Mouse (Mus musculus) forebrain, embryonic 11.5 days (tissue): ENCODE data around the gene 1700088E04Rik. TPM values are rescaled to one million over a fixed set of nuclear protein-coding genes. Genes with fewer than 3 reads are reported as not detected.

ENCODE experiments used
- ATAC-seq: fragments of 200-750 bp; cut with Nextera tagmentation; replicated peaks from 2 replicates; pipeline ENCODE4 v1.8.0; 2017; ENCODE audit warnings: moderate TSS enrichment; ENCODE audit not compliant: low FRiP score
- DNase-seq: peaks from one replicate; pipeline ENCODE4 v3.0.0-alpha.2; 2017; ENCODE audit warnings: low spot score
- H3K27ac ChIP-seq: fragments of 300-500 bp; sonication (generic); 2 replicates; pipeline ENCODE4 v1.5.1; 2014; ENCODE audit warnings: low read depth, low read length
- H3K27me3 ChIP-seq: fragments of 300-500 bp; sonication (generic); 2 replicates; pipeline ENCODE4 v1.6.1; 2014; ENCODE audit warnings: mild to moderate bottlenecking, low read length, mixed read lengths; ENCODE audit not compliant: control insufficient read depth, insufficient read depth
- H3K36me3 ChIP-seq: fragments of 300-500 bp; sonication (generic); 2 replicates; pipeline ENCODE4 v1.6.1; 2014; ENCODE audit warnings: mild to moderate bottlenecking, low read length, moderate library complexity, mixed read lengths; ENCODE audit not compliant: control insufficient read depth, insufficient read depth
- H3K4me1 ChIP-seq: fragments of 300-500 bp; sonication (generic); replicated peaks from 2 replicates; pipeline ENCODE4 v1.6.1; 2014; ENCODE audit warnings: low read length, mixed read lengths; ENCODE audit not compliant: control insufficient read depth, insufficient read depth
- H3K4me2 ChIP-seq: fragments of 300-500 bp; sonication (generic); 2 replicates; pipeline ENCODE4 v1.6.1; 2014; ENCODE audit warnings: low read depth, mild to moderate bottlenecking, low read length, moderate library complexity, mixed read lengths; ENCODE audit not compliant: severe bottlenecking
- H3K4me3 ChIP-seq: fragments of 300-500 bp; sonication (generic); 2 replicates; pipeline ENCODE4 v1.5.1; 2014; ENCODE audit warnings: low read depth, low read length
- H3K9ac ChIP-seq: fragments of 300-500 bp; sonication (generic); 2 replicates; pipeline ENCODE4 v1.6.1; 2014; ENCODE audit warnings: low read length
- H3K9me3 ChIP-seq: fragments of 300-500 bp; sonication (generic); 2 replicates; pipeline ENCODE4 v1.6.1; 2016; ENCODE audit warnings: low read length, mixed read lengths; ENCODE audit not compliant: control insufficient read depth
- WGBS: fragments of 180-500 bp; shearing (Covaris S2); extraction: QIAGEN DNeasy Blood & Tissue Kit; methylation state at CpG from one replicate; pipeline ENCODE4 v1.1.7; 2014; 5-methylcytosine and 5-hydroxymethylcytosine counted together
- polyA plus RNA-seq: library from polyadenylated mRNA; unstranded; fragments of >200 nt; fragmentation: Nextera tagmentation; extraction: Ambion mirVana; gene quantifications from 2 replicates; pipeline ENCODE4 v1.2.1, GENCODE M21; 2014

Gene 1700088E04Rik
- polyA plus RNA-seq, 1 experiment from 2014 or later: 9.3 TPM

DNA sequence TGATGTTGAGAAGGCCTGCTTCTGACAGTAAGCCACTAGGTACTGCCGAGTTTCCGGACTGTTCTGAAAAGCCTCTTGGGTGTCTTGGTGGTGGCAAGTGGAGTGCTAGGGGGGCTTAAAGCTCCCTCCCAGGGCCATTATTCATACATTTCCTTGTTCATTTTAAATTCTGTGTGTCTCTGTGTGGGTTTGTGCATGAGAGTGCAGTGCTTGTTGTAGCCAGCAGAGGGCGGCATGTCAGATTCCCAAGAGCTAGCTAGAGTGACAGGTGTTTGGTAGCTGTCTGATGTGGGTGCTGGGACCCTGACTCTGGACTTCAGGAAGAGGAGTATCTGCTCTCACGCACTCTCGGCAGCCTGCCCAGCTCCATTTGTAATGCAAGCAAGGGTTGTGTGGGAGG, 12.8 kb downstream of the 1700088E04Rik start:
- H3K9me3 ChIP-seq: no peaks in the 10 kb centered on the region
- no peak overlapping the region for H3K4me3 ChIP-seq
- H3K9ac ChIP-seq: no peak overlapping the region
- WGBS: 96% methylated on average over 5 of the region's 5 CpGs
- no peak overlapping the region for H3K4me2 ChIP-seq
- H3K36me3 ChIP-seq: no peaks in the 10 kb centered on the region; the same call in none of the 2 replicates
- no peak for ATAC-seq
- no peaks in the 10 kb centered on the region for H3K27me3 ChIP-seq
- no peak overlapping the region for H3K27ac ChIP-seq
- DNase-seq: no peak
- no peaks in the 10 kb centered on the region for H3K4me1 ChIP-seq

DNA sequence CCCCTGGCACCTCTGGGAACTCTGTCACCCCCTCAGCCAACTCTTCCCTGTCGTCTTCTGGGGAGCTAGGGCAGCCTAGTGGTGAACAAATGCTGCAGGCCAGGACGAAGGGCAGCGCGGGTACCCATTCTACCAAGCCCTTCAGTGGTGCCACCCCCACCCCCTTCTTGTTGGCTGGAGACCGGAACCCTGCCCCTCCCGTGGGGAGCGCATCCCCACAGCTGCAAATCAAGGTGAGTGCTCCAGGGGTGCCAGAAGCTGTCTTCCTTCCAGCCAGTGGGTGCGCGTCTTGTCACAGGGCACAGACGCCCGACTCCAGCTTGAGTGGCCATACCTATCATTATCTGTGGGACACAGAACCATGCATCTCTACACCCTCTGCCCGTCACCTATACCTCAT, 14.0 kb downstream of the 1700088E04Rik start:
- H3K9ac ChIP-seq: no peak overlapping the region
- 92% methylated on average over 12 of the region's 12 CpGs for WGBS
- no peak for ATAC-seq
- H3K4me3 ChIP-seq: no peak overlapping the region
- H3K27ac ChIP-seq: no peak overlapping the region
- H3K36me3 ChIP-seq: no peaks in the 10 kb centered on the region; the same call in none of the 2 replicates
- H3K27me3 ChIP-seq: no peaks in the 10 kb centered on the region
- no peak for DNase-seq
- H3K4me1 ChIP-seq: no peaks in the 10 kb centered on the region
- H3K4me2 ChIP-seq: no peak overlapping the region
- H3K9me3 ChIP-seq: no peaks in the 10 kb centered on the region

DNA sequence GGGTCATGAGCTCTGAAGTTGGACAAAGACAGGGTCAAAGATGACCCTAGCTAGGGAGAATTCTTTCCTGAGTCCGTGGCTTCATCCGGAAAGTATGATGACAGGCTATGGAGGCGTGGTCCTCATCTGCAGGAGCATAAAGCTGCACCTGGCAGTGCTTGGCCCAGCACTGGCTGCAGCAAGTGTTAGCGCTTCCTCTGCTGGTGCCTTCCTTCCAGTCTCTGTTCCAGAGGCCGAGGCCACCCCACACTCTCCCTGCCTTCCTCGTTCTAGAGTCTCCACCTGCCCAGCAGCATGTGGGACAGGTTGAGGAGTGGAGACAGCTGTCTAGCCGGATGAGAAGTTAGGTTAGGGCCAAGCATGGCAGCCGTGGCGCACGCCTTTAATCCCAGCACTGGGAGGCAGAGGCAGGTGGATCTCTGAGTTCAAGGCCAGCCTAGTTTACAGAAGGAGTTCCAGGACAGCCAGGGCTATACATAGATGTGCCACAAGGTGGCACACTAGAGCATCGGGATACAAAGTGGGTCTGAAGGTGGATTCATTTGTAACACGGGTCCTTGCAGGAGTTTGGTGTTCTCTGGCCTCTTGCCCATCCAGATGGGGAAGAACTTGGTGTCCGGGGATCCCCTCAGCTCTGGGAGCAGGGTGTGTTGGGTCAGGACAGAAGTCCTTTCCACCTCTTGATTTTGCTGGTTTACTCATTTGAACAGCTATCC, 14.7 kb downstream of the 1700088E04Rik start:
- Histone ChIP-seq H3K4me3 (no peak overlapping the region), H3K9me3 (no peaks in the 10 kb centered on the region), H3K9ac (no peak overlapping the region), H3K27me3 (no peaks in the 10 kb centered on the region), H3K4me1 (no peaks in the 10 kb centered on the region), H3K27ac (no peak overlapping the region), H3K36me3 (no peaks in the 10 kb centered on the region; the same call in none of the 2 replicates), H3K4me2 (no peak overlapping the region)
- peak; percentile 74 for DNase-seq
- ATAC-seq: no peak
- 82% methylated on average over 13 of the region's 13 CpGs for WGBS

DNA sequence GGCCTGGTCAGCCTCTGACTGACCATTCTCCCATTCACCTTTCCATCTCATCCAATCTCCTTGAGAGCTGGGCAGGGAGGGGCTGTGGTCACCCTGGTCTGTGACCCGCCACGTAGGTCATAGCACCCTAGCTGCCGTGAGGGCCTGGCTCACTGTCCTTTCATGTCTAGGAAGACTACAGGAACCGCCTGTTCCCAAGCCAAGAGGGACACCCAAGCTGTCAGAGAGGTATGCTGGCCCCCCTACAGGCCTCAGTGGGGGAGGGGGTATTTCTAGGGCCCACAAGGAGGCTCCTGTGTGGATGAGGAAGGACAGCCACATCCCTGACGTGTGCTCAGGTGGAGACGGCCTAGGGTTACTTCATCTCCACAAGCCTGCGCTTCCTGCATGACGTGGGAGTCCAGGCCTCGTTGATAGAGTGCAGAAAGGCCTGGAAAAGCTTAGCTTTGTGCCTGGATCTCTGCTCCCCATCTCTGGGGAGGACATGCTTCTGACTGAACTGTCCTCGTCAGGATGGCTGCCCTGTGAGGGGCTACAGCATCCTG, 16.6 kb downstream of the 1700088E04Rik start:
- H3K27ac ChIP-seq: no peak overlapping the region
- no peaks in the 10 kb centered on the region for H3K27me3 ChIP-seq
- H3K4me2 ChIP-seq: no peak overlapping the region
- 79% methylated on average over 10 of the region's 10 CpGs for WGBS
- H3K4me1 ChIP-seq: no peaks in the 10 kb centered on the region
- no peak for DNase-seq
- no peaks in the 10 kb centered on the region; the same call in none of the 2 replicates for H3K36me3 ChIP-seq
- no peak overlapping the region for H3K9ac ChIP-seq
- H3K9me3 ChIP-seq: no peaks in the 10 kb centered on the region
- H3K4me3 ChIP-seq: no peak overlapping the region
- ATAC-seq: no peak

DNA sequence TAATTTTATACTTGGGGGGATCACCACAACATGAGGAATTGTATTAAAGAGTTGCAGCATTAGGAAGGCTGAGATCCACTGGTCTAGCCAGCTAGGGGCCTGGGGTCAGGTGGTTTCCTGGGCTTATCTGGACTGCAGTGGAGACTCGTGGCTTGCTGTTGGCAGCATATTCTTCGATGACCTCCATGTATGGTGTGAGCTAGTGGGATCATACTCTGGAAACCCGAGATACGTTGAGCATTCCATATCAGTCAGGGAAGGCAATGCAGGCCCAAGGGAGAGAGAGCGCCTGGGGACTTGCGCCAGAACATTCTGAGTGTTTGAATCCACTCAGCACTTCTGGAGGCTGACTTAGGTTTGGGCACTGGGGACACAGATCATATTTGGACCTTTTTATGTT, 17.3 kb downstream of the 1700088E04Rik start:
- Histone ChIP-seq H3K4me2 (no peak overlapping the region), H3K4me1 (no peaks in the 10 kb centered on the region), H3K9ac (no peak overlapping the region), H3K4me3 (no peak overlapping the region), H3K27ac (no peak overlapping the region), H3K9me3 (no peaks in the 10 kb centered on the region), H3K27me3 (no peaks in the 10 kb centered on the region), H3K36me3 (no peaks in the 10 kb centered on the region; the same call in none of the 2 replicates)
- DNase-seq: no peak
- WGBS: 89% methylated on average over 6 of the region's 6 CpGs
- ATAC-seq: no peak

DNA sequence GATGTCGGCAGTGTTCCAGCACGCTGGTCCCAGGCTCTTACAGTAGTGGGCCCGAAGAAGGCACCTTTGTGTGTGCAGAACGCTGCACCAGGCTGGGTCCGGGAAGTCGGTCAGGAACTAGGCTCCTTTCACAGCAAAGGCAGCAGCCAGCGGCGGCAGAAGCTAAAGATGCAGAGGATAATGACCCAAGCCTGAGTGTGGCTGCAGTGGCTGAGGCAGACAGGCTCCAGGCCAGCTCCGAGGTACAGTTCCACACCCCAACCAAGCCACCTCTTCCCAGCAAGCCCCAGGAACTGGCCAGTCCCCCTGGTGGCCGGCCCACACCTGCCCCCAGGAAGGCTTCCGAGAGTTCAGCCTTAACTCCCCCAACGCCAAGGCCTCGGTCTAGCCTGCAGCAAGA, 18.5 kb downstream of the 1700088E04Rik start:
- Histone ChIP-seq H3K27ac (no peak overlapping the region), H3K4me3 (no peak overlapping the region), H3K36me3 (no peaks in the 10 kb centered on the region; the same call in 1 of the 2 replicates), H3K4me2 (no peak overlapping the region), H3K4me1 (no peaks in the 10 kb centered on the region), H3K9me3 (no peaks in the 10 kb centered on the region), H3K27me3 (no peaks in the 10 kb centered on the region), H3K9ac (no peak overlapping the region)
- ATAC-seq (no peak), DNase-seq (no peak)
- WGBS: 84% methylated on average over 13 of the region's 13 CpGs

DNA sequence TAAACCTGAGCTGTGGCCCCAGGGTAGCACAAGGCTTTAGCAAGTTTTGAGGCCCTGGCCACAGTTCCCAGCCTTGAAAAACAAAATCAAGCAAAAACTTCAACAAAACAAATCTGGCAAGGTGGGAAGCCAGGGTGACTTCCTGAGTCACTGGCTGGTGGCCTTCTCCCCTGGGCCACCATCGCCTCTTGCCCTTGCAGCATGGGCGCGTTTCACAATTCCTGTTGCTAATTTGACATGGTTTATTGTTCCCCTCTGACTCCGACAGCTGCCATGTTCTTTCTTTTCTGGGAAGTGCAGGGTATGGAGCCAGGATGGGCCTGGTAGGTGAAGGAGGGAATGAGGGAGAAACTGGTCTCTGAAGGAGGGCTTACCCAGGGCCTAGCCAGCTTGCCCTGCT, 18.9 kb downstream of the 1700088E04Rik start:
- Histone ChIP-seq H3K27ac (no peak overlapping the region), H3K27me3 (no peaks in the 10 kb centered on the region), H3K4me1 (no peaks in the 10 kb centered on the region), H3K9ac (no peak overlapping the region), H3K9me3 (no peaks in the 10 kb centered on the region), H3K4me3 (no peak overlapping the region), H3K36me3 (no peaks in the 10 kb centered on the region), H3K4me2 (no peak overlapping the region)
- DNase-seq (no peak), ATAC-seq (no peak)
- 90% methylated on average over 4 of the region's 4 CpGs for WGBS

DNA sequence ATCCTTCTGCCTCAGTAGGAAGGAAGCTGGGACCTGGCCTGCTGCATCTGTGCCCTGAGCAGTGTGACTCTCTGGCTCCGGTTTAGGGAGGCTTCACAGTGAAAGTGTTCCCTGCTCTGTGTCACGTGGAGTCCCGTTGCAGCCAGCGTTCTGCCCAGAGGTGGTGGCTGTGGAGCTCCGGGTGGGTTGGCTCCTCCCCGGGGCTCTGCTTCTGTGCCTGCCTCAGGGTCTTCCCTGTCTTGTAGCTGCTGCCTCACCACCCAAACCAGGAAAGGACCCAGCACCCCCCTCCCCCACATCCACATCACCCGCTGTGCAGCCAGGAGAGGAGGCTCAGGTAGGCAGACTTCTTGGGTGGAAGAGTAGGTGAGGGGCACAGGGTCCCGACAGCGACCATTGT, 21.6 kb downstream of the 1700088E04Rik start:
- H3K4me3 ChIP-seq: no peak overlapping the region
- no peak overlapping the region for H3K27ac ChIP-seq
- H3K4me1 ChIP-seq: no peaks in the 10 kb centered on the region
- DNase-seq: no peak
- H3K9me3 ChIP-seq: no peaks in the 10 kb centered on the region
- H3K27me3 ChIP-seq: no peaks in the 10 kb centered on the region
- ATAC-seq: no peak
- no peak overlapping the region for H3K4me2 ChIP-seq
- 85% methylated on average over 9 of the region's 9 CpGs for WGBS
- H3K36me3 ChIP-seq: no peaks in the 10 kb centered on the region
- H3K9ac ChIP-seq: no peak overlapping the region

DNA sequence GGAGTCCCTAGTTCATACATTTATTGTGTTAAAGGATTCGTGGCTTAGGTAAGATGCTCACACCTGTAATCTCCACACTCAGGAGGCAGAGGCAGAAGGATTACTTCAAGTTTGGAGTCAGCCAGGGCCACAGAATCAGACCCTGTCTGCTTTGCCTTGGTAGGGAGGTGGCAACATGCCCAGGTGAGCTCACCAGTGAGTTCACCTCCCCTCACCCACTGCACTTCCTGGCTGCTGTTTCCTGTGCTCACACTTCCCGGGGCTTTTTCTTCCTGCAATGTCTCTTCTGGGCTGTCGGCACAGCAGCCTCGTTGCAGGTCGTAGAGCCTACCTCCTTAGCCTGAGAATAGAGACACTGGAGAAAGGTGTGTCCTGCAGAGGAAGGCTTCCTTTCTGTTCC, 25.8 kb downstream of the 1700088E04Rik start:
- 72% methylated on average over 5 of the region's 5 CpGs for WGBS
- DNase-seq (no peak), ATAC-seq (no peak)
- Histone ChIP-seq H3K9ac (no peak overlapping the region), H3K27ac (no peak overlapping the region), H3K4me1 (no peaks in the 10 kb centered on the region; the same call in 1 of the 2 replicates), H3K9me3 (no peaks in the 10 kb centered on the region), H3K4me3 (no peak overlapping the region), H3K4me2 (no peak overlapping the region), H3K36me3 (no peaks in the 10 kb centered on the region), H3K27me3 (no peaks in the 10 kb centered on the region; the same call in 1 of the 2 replicates)
